Mouse (Mus musculus) urinary bladder, postnatal 36 days (tissue): Measurements from ENCODE around the gene Zfand2b.

Experiments
- DNase-seq, 2 experiments: peaks; one replicate each; pipeline ENCODE4 v3.0.0; 2022; ENCODE audit warnings: low spot score in 2 of 2, mixed read lengths in 1 of 2

Gene Zfand2b

DNA sequence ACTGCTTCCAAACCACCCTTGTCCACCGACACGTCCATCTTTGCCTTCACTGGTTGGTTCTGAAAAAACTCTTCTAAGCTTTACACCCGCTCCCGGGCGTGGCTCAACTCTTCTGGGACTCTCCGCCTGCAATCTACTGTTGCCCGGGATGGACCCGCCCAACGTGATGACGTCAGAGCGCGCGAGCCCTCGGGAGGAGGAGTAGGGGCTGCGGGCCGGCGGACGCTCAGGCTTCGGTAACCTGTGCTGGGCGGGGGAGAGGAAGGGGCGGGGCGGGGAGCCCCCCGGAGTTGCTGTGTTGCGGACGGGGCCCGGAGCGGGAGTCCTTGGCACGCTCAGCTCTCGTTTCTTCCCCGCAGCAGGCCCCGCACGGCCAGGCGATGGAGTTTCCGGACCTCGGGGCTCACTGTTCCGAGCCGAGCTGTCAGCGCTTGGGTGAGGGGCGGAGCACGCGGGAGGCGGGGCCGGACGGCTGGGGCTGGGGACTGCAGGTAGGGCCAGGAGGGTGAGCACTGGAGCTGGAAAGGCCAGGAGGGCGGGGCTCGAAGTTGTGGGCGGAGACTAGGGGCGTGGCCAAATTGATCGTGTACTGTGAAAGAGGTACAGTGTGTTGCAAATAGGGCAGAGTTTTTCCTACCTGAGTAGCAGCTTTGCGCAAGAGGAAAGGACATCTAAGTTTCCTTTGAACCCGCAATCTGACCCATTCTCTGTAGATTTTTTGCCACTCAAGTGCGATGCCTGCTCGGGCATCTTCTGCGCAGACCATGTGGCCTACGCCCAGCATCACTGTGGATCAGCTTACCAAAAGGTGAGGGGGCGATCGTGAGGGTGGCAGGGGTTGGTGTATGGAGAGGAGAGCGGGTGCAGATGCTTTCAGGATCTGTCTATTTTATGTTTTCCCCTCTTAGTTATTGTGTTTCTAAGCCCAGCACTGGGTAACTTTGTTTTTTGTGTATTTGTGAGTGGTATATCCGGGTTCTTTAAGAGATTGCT, at the start of gene Zfand2b:
TSS of gene Zfand2b (plus strand) at position 175 of the 993 bp plus-strand sequence.
- peak; percentile 98 for DNase-seq

DNA sequence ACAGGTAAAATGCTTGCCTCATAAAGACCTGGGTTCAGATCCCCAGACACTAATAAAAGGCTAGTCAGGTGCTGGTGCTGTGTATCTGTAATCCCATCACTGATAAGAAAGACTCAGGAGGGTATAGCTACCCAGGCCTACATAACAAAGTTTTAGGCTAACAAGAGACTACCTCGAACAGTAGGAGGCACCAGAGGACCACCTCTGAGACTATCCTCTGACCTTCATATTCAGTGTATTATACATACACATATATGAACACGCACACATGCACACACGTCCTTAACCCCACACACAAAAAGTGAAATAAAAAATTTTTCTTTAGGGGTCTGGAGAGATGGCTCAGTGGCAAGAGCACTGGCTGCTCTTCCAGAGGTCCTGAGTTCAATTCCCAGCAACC, 46.2 kb upstream of the Zfand2b start:
- DNase-seq: no peak

DNA sequence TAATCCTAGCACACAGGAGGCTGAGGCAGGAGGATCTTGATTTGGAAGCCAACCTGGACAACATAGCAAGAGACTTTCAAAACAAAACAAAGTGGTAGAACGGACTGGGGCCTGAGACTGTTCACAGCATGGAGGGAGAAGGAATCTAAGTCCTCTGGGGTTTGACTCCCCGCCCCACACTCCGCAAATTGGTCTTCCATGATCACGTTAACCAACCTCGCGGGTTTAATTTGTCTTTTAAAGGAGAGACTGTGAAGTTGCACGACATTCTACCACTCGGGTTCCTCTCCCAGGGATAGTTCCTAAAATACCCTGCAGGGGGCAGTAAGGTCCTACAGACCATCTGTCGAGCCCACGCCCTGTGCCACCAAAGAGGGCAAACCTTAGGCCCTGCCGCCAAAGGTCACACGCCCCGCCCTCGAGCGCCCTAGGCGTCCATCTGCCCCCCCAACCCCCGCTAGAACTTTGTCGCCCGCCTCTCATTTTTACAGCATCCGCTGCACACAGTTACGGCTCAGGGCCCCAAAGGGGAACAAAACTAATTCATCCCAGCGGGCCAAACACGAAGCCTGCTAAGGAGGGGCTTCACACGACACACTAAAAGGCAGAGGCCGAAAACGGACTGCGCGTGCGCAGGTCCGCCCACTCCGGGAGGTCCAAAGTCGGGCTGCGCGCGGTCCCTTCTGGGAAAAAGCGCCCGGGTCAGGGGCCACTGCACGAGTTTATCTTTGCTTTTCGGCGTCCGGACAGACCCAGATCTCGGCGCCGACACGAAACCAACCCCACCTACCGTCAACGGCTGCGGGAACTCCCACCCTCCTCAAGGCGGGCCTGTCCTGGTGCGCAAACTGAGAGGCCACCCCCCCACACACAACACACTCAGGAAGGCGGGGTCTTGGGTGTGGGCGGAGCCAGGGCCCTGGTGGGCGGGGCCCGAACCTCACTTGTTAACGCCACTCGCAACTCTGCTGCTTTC, 43.8 kb upstream of the Zfand2b start, which contains the start of gene Nhej1:
TSS of gene Nhej1 (minus strand) at position 855 of the 976 bp plus-strand sequence.
- DNase-seq: peak; percentile 89 to 93

DNA sequence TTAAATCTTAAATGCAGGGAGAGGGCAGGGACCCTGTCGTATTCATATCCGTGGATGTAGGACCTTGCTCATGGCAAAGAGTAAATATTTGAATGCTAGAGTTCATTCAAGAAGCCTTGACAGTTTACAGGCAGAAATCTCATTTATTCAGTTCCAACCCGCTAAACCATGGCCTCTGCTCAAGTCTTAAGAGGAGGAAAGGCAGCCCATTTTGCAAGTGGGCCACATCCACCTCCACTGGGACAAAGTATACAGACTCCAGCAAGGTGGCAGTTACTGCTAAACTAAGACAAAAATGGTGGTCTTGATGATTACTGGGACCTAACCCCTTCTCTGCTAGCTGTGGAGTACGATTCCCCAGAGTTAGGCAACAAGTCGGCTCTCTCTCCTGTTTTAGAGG, 43.0 kb upstream of the Zfand2b start:
- no peak for DNase-seq

DNA sequence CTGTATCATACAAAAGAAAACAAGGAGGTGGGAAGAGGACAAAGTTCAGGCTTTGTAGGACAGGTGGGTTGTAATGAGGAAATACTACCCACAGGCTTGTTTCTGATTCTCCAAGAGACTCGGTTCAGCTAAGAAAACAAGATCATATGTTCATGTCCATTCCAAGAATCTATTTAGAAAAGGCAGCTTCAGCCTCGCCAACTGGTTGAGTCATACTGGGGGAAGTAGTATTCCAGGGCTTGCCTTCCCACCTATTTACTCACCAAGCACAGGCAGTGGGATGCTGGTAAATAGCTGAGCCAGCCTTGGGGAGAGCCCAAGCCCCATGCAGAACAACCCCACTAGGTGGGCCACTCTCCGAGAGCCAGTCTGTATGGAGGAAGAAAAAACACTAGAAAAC, 39.8 kb upstream of the Zfand2b start:
- DNase-seq: no peak

DNA sequence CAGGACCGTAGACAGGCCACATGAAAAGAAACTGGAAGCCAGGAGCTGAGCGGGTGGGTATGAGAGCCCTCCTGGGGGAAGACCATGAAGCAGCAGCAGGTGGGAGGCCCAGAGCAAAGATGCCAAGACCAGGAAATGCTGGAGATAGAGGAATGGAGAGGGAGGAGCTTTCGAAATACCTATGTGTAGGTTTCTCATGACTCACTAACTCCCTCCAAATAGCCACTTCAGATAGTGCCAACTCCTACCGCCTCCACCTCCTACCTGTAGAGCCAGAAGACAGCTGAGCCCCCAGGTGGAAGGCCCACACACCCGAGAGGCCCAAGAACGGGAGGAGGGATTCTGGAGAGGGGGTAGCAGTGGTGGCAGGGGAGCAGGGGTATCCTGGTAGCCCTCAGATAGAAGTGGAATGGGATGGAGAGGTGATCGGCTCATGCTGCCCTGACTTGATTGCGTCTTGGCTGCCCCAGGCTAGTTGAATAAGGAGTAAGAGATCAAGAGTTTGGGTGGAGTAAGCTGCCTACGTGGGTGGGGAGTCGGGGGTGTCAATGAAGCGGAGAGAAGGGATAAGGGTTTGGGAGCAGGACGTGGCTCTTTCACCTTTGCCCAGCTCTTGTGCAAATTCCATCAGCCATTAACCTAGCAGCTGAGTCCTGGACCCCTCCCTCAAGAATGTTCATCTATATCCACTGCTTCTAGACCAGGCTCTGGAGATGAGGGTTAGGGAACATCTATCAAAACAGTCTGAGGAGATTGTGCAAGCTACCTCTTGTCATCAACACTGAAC, 34.8 kb upstream of the Zfand2b start, which contains the start of gene Slc23a3:
TSS of gene Slc23a3 (minus strand) at position 470 of the 787 bp plus-strand sequence.
- DNase-seq: no peak

DNA sequence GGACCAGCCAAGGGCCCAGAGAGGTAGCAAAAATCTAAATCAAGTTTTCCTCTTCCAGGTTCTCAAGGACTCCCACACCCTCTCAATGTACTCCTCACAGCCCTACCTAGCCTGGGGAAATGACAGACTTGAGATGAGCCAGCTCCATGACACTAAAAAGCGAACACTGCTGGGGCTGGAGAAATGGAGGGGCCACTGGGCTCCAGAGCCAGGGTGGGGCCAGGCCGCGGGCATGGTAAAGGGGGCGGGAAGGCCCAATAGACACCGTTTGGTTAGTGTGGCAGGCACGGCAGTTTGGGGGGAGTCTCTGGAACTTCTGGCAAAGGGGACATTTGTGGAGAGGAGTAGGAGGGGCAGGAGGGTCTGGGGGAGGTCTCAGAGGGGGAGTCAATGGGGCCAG, 32.2 kb upstream of the Zfand2b start:
- DNase-seq: no peak

DNA sequence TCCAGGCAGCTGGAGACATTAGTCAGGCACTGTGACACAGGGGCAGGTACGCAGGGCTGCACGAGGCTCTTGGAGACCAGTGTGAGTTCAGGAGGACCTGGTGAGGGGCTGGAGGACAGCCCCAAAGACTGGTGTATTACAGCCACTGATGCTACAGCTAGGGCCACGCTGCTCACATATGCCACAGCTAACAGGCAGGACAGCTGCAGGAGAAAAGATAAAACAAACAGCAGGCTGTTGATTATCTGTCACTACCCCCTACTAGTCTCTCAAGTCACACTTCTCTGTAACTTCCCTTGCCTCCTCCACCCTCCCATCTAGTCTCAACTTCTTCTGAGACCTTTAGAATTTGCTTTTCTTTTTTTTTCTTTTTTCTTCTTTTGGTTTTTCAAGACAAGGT, 31.7 kb upstream of the Zfand2b start:
- DNase-seq: no peak

DNA sequence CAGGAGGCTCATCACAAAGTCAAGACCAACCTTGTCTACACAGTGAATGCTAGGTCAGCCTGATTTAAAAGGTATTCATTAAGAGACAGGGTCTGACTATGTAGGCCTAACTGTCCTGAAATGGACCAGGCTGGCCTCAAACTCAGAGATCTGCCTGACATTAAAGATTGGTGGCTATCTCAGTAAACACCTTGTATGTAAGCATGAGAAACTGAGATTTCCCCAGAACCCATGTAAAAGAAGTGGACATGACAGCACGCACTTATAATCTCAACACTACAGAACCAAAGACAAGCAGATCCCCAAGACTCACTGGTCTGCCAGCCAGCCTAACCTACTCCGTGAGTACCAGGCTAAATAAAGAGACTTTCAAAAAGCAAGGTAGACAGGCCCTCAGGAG, 30.0 kb upstream of the Zfand2b start:
- no peak for DNase-seq

DNA sequence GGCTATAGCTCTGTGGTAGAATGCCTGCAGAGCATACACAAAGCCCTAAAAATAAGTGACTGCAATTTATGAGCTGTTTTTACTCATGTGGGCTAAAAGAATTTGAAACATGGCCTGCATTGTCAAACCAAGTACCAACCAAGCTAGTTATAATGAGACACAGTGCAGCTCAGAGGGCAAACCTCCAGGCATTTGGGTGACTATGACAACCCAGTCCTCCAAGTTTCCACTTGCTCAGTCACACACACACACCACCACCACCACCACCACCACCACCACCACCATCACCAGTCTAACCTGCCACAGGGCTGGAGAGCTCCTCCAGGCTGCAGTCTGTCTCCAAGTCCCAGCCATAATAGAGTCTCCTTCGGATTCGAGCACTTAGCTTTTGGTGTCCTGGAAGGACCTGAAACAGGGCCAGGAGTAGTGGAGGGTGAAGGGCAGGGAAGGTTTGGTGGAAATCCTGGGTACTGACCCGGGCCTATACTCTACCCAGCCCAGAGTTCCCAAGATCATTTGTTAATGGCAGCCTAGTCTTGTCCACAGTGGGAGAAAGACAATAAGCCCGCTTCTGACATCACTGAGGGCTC, 27.8 kb upstream of the Zfand2b start:
- no peak for DNase-seq

DNA sequence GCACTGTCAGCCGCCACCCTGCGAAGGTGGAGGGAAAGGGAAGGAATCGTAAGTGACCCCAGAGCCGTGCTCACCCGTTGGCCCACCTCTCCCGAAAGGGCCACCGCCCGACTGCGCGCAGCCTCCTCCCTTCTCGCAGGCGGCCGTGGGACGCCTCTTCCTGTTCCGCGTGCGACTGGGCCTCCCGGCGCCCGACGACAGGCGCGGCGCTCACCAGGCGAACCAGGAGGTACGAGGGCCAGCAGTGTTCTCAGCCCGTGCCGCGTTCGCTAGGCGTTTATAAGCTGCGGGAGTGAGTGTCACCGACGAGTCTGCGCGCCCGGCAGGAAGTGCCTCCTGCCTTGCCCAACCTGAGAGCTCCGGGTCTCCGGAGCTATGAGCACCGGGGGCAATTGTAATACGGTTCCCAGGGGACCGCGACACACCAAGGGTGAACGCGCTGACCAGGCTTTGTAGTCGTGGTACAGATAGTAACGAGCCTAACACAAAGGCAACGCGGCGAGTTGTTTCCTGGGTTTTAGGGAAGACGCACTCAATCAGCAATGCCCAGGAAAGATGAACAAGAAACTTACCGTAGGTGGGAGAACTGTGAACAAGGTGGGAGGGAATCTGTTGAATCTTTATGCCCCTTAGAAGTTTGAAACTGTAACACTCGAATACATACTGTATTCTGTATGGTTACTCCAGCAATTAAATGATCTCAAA, 26.8 kb upstream of the Zfand2b start:
- peak; percentile 66 to 78 for DNase-seq

DNA sequence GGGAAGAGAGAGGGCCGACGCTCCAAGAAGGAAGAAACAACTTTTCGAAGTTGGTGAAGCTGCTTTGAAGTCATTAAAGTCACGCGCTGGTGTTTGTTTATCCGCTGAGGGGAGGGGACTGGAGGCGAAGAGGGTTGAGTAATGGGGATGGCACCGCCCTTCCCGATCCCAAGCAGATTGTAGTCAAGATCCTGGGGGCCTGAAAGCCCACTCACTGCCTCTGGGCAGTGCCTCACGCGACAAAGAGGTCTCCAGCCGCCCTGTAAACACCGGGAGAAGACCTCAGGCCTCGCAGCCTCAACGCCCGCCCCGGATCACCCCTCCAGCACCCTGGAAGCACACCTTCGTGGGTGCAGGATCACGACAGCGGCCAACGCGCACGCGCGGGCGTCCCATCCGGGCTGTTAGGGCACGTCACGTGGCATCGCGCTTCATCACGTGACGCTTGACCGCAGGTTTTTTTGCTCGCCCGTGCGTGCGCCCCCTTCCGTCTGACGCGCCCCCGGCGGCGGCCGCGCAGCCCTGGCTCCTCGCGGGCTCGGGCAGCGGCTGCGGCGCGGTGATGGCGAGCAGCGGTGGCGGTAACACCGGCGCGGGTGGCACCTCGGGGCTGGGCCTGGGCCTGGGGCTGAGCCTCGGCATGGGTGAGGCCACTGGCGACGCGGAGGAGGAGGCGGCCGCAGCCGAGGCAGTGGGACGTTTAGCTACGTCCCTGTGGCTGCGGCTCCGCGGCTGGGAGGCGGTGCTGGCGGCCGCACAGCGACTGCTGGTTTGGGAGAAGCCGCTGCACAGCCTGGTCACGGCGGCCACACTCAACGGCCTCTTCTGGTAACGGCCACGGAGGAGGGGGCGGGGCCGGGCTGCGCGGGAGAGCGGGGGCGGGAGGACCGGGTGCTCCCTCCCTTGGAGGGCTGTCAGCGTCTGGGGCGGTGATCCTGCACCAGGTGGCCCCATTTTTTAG, 25.9 kb upstream of the Zfand2b start, which contains the start of the genes Cnppd1 and Retreg2:
TSS of gene Cnppd1 (minus strand) at position 411 of the 961 bp plus-strand sequence.
TSS of gene Retreg2 (plus strand) at position 478 of the 961 bp plus-strand sequence.
- peak; percentile 95 to 96 for DNase-seq

DNA sequence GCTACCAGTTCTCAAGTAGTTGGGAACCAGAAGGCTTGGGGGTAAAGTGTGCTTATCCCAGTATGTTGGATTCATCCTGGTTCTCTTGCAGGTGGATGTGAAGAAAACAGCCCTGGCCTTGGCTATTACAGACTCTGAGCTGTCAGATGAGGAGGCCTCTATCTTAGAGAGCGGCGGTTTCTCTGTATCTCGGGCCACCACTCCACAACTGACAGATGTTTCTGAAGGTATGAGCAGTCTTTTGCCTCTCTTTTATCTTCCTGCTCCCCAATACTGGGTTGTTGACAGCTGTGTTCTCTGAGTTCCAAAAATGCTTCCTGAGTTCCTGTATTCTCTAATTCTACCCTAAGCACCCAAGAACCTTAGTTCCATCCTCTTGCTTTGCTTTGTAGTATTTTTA, 22.9 kb upstream of the Zfand2b start:
- no peak for DNase-seq

DNA sequence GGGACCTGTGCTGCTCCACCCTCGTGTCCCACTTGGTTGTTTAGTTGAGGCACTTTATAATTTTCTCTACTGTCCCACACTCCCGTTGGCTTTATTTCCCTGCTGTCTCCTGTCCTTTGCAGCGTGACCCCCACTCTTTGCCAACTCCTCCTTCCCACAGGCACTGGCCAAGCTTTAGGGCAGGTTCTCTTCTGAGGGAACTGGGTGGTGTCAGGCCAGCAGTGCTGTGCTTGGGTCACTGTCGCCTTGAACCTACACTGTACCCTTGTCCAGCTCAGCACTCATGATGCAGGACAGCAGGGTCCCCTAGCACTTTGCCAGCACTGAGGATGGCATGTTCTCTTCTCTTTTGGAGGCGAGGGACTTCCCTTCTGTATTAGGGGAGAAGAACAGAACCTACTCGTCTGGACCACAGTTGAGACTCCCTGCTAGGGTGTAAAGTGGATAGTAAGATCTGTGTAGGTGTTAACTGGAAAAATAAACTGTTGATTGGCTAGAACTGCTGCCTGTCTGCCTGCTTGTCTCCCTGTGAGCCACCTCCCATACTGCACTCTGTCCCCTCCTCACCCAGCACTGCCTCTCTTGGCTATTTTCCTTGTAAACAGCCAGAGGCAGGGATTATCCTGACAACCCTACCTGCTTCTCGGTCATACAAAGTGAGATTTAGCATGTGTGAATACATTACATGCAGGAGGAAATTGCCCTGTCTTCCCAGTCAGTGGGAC, 20.9 kb upstream of the Zfand2b start:
- DNase-seq: no peak

DNA sequence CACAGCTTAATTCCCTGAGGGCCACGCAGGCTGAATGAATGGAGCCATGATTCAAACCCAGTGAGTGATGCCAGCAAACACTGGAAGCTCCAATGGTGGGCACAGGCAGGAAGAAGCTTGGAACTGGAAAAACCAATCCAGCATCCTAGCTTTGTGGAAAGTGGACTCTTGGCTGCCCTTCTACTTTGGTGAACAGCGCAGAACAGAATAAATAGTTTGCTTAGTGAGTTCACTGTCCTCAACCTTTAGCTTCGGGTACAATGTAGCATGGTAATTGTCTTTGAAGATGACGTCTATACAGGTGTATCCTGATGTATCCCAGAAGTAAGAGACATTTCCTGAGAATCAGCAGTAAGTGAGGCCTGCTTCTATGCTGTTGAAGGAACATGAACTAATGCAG, 19.7 kb upstream of the Zfand2b start:
- DNase-seq: no peak

DNA sequence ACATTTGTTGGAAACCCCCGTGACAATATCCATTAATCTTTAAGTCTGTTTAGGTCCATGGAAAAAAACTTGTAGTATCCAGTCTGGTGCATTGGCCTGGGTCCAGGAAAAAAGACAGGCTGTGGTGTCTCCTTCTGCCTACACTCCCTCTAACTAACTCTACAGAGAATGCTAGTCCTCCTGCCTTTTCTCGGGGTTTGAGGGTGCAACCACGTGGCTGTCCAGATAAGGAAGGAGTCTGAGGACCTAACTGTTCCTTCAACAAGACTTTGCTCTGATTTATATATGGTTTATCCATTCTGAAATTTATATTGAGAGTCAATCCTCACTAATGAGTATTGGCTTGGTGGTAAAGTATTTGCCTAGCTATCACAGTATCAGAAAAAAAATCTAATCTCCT, 12.6 kb upstream of the Zfand2b start:
- no peak for DNase-seq

DNA sequence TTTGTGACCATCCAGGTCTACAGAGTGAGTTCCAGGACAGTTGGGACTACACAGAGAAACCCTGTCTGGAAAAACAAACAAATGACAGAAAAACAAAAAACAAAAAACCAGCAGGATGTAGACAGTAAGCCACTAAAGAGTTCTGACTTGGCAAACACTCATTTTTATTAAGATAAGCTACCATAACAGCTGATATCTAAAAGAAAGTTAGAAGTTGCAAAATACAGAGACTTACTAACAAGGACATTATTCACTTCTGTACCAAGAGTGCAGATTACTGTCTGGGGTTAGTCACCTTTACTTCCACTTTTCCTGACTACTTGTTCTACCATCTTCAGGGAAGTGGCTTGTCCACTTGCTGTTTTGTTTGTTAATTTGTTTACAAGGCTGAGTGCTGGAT, 9.5 kb upstream of the Zfand2b start:
- no peak for DNase-seq
